Mouse (Mus musculus): ENCODE measurements around the gene Neurod2. TPM values are rescaled to one million over a fixed set of nuclear protein-coding genes. Genes with fewer than 3 reads are reported as not detected.

Gene Neurod2
- polyA plus RNA-seq, 1 experiment from 2014 or later, result not detected

DNA sequence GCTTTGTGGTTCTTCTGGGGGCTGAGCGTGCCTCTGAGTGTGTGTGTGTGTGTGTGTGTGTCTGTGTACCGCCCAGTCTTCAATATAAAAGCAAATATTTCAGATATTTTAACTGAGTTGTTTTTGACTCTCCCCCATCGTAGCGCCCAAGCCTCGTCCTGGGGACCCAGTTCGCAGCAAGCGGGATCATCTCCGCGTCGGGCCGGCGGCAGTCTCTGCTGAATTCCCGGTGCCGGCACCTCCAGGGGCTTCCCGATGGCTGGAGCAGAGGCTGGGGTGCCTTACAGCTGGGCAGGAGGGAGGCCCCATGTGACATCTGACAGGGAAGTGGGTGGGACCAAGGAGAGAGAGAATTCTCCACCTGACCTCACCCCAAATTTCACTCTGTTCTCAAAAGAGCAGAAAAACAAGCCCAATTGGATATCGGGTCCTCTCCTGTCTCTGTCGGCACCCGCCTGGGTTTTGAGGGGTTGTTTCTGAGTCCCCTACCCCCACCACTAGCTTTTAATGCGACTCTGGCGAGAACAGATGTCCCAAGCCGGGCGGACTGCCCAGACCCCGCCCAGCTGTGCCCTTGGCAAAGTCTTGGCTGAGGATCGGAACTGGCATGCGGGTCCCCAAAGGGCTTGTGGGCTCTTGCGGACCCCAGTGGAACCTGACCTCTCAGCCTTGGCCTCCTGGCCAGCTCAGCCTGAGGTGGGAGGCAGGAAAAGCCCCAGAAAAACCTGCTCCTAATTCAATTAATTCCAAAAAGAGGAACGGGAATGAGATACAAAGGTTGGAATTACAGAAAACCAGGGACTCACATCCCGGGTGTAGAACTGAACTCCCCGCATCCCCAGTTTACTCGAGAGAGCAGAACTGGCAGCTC is 8.4 kb downstream of the Neurod2 start:
- no peak overlapping the region for H3K27ac ChIP-seq
- peaks cover 100% of the 10 kb centered on the region for H3K27me3 ChIP-seq
- no peaks in the 10 kb centered on the region for H3K4me1 ChIP-seq (replicated peaks)
- no peak overlapping the region for H3K9ac ChIP-seq
- DNase-seq (no peak), ATAC-seq (ENCODE audit: low read depth) (no peak)
- no peak overlapping the region for H3K4me3 ChIP-seq (replicated peaks)
- 2% methylated on average over 30 of the region's 30 CpGs for WGBS (ENCODE audit: insufficient replicate concordance)
- no peaks in the 10 kb centered on the region for H3K9me3 ChIP-seq (replicated peaks)
- no peaks in the 10 kb centered on the region for H3K36me3 ChIP-seq
- H3K4me2 ChIP-seq, result no peak overlapping the region

DNA sequence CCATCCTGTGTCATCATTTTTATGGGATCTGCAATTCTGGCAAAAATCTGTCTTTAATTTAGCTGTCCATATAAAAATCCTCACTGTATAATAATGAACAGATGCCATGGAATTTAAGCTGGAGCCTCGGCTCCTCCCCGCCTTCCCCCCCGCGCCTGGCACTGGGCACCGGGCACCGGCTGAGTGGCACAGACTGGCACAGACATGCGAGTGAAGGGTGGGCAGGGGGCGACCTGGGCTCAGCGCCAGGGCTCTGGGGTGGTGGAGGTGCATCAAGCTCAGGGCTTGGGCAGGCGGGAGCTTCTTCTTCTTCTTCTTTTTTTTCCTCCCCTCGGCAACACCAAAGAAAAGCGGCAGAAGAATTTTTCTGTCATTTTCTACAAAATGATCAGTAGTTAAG is 9.1 kb downstream of the Neurod2 start:
- DNase-seq, result no peak
- no peak overlapping the region for H3K4me3 ChIP-seq (replicated peaks)
- no peak overlapping the region for H3K9ac ChIP-seq
- H3K36me3 ChIP-seq, result no peaks in the 10 kb centered on the region
- WGBS (ENCODE audit: insufficient replicate concordance), result 18% methylated on average over 12 of the region's 12 CpGs
- H3K4me1 ChIP-seq (replicated peaks), result no peaks in the 10 kb centered on the region
- no peak overlapping the region for H3K4me2 ChIP-seq
- no peak for ATAC-seq (ENCODE audit: low read depth)
- peaks cover 100% of the 10 kb centered on the region for H3K27me3 ChIP-seq
- H3K27ac ChIP-seq, result no peak overlapping the region
- H3K9me3 ChIP-seq (replicated peaks), result no peaks in the 10 kb centered on the region

DNA sequence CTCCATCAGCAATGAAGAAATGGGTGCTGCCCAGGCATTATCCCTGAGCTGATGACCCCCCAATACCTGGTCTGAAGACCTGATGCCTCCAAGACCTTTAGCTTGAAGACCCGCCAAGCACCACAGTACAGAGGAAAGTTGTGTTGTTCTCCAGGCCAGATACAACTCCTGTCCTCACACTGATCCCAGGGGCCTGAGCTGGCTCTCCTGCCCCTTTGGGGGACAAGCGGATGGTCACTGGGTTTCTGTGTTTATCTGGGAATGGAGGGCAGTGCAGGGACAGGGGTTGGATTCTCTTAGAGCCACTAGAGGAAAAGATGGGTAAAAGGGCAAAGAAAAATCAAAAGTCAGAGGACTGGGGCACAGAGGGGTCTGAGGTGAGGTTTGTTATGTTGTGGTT is 9.5 kb downstream of the Neurod2 start:
- WGBS (ENCODE audit: insufficient replicate concordance), result 6% methylated on average over 2 of the region's 2 CpGs
- H3K36me3 ChIP-seq, result no peaks in the 10 kb centered on the region
- DNase-seq (no peak), ATAC-seq (ENCODE audit: low read depth) (no peak)
- no peaks in the 10 kb centered on the region for H3K9me3 ChIP-seq (replicated peaks)
- H3K27me3 ChIP-seq, result peaks cover 100% of the 10 kb centered on the region
- H3K4me1 ChIP-seq (replicated peaks), result no peaks in the 10 kb centered on the region
- H3K27ac ChIP-seq, result no peak overlapping the region
- H3K4me2 ChIP-seq, result no peak overlapping the region
- no peak overlapping the region for H3K9ac ChIP-seq
- no peak overlapping the region for H3K4me3 ChIP-seq (replicated peaks)

DNA sequence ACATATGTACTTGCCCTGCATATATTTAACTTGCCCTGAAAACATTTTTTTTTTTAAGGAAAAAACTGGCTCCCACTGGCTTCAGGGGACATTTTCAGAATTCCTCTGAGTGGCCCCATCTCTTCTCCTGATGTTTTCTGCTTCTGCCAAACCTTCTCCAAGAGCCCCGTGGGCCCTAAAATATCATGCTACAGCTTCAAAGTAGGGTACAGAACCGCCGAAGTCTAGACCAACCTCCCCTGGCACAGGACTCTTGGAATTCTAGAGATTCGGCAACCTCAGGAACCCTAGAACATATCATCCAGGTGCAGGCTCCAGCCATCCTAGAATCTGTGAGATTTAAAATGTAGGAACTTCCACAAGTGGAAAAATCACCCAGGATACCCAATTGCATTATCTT is 9.9 kb downstream of the Neurod2 start:
- 17% methylated on average over 4 of the region's 4 CpGs for WGBS (ENCODE audit: insufficient replicate concordance)
- H3K9ac ChIP-seq, result no peak overlapping the region
- H3K27ac ChIP-seq, result no peak overlapping the region
- ATAC-seq (ENCODE audit: low read depth) (no peak), DNase-seq (no peak)
- H3K4me3 ChIP-seq (replicated peaks), result no peak overlapping the region
- H3K4me1 ChIP-seq (replicated peaks), result no peaks in the 10 kb centered on the region
- no peaks in the 10 kb centered on the region for H3K9me3 ChIP-seq (replicated peaks)
- no peaks in the 10 kb centered on the region for H3K36me3 ChIP-seq
- no peak overlapping the region for H3K4me2 ChIP-seq
- H3K27me3 ChIP-seq, result peaks cover 99% of the 10 kb centered on the region

DNA sequence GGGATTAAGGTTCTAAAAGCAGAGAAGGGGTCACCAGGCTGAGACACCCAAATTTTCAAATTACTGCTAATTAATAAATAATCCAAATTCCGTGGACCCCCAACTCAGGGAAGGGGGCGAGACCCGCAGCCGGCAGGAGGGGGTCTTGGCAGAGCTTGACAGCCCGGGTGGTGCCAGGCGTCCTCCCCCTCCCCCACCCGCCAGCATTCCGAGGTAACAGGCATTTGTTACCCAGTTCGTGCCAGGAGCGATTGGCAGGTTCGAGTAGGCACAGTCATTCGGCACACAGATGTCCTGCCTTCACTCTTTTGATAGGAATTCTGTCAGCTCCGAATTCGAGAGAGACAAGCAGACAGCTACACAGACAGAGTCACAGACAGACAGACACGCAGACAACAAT is 10.3 kb downstream of the Neurod2 start:
- H3K9ac ChIP-seq, result no peak overlapping the region
- H3K9me3 ChIP-seq (replicated peaks), result no peaks in the 10 kb centered on the region
- 5% methylated on average over 15 of the region's 15 CpGs for WGBS (ENCODE audit: insufficient replicate concordance)
- H3K4me3 ChIP-seq (replicated peaks), result no peak overlapping the region
- H3K36me3 ChIP-seq, result no peaks in the 10 kb centered on the region
- no peak overlapping the region for H3K27ac ChIP-seq
- no peaks in the 10 kb centered on the region for H3K4me1 ChIP-seq (replicated peaks)
- no peak overlapping the region for H3K4me2 ChIP-seq
- no peak for ATAC-seq (ENCODE audit: low read depth)
- DNase-seq, result no peak
- H3K27me3 ChIP-seq, result peaks cover 99% of the 10 kb centered on the region

DNA sequence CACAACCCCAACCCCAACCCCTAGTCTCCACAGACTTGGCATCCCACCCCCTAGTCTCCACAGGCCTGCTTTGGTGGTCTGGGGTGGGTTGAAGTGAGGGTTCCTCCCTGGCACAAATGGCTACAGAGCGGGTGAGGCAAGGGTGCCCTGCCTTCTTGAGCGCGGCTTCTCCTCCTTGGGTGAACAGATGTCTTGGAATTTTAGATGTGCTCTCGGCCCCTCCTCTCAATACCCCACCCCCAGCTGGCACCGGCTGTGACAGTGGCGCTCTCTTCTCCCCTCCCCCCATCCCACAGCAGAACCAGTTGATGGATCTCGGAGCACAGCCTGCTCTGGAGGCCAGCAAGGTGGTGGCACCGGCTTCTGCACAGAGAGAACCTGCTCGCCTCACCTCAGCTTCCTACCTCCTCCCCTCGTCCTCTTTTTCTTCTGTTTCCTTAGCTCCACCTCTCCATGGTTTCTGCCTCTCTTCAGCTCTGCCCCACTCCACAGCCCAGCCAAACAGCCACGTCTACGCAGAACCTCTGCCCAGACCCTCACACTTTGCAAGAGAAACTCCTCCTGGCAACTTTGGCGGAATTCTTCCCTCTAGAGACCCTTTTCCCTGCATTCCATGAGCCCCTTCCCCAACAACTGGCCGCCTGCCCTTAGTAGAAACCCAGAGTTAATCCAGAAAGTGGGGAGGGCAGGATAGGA is 10.9 kb downstream of the Neurod2 start:
- DNase-seq (no peak), ATAC-seq (ENCODE audit: low read depth) (no peak)
- Histone ChIP-seq H3K36me3 (no peaks in the 10 kb centered on the region), H3K4me2 (no peak overlapping the region), H3K4me3 (replicated peaks) (no peak overlapping the region), H3K27me3 (peaks cover 98% of the 10 kb centered on the region), H3K27ac (no peak overlapping the region), H3K9ac (no peak overlapping the region), H3K4me1 (replicated peaks) (no peaks in the 10 kb centered on the region), H3K9me3 (replicated peaks) (no peaks in the 10 kb centered on the region)
- WGBS (ENCODE audit: insufficient replicate concordance), result 1% methylated on average over 14 of the region's 14 CpGs

DNA sequence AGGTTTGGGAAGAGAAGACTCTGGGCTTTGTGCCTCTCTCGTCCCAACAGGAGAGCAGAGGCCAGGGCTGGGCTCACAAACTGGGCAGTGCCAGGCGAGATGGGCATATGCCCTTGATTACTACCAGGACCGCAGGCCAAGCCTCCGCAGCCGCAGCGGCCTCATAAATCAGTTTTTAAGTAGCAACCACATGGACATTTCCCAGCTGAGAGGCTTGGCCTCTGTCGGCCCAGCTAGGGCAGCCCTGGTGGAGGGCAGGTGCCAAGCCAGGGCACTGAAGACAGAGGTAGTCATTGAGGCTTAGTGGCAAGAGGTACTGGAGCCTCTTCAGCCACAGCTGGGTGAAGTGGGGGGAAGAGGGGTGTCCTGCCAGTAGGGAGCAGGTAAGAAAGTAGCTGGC is 12.0 kb downstream of the Neurod2 start:
- ATAC-seq (ENCODE audit: low read depth), result no peak
- Histone ChIP-seq H3K9ac (no peak overlapping the region), H3K27me3 (peaks cover 95% of the 10 kb centered on the region), H3K27ac (no peak overlapping the region), H3K4me3 (replicated peaks) (no peak overlapping the region), H3K4me2 (no peak overlapping the region), H3K9me3 (replicated peaks) (no peaks in the 10 kb centered on the region), H3K4me1 (replicated peaks) (no peaks in the 10 kb centered on the region), H3K36me3 (no peaks in the 10 kb centered on the region)
- 9% methylated on average over 7 of the region's 7 CpGs for WGBS (ENCODE audit: insufficient replicate concordance)
- no peak for DNase-seq

DNA sequence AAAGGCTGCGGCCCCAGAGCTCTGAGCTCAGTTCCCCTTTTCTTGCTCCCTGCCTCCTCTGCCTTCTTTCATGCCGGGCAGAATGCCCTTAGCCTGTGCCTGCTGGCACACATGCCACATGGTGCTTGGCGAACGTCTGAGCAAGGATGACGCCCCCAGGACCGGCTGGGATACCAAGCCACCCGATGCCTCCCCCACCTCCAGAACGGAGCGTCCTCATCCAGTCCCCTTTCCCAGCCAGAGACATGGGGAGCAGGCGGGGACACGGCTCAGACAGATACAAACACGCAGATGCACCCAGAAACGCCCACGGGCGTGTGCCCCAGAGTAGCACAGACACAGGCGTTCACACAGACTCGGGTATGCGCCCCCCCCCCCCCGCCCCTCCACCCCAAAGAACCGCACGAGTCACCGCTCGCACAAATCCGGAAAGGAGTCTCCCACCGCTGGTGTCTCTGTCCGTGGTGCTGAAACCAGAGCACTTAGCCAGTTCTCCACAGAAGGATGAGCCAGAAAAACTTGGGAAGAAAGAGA is 15.6 kb downstream of the Neurod2 start:
- Histone ChIP-seq H3K9ac (no peak overlapping the region), H3K4me1 (replicated peaks) (no peaks in the 10 kb centered on the region), H3K4me3 (replicated peaks) (no peak overlapping the region), H3K9me3 (replicated peaks) (no peaks in the 10 kb centered on the region), H3K27me3 (peaks cover 78% of the 10 kb centered on the region), H3K27ac (no peak overlapping the region), H3K36me3 (no peaks in the 10 kb centered on the region), H3K4me2 (no peak overlapping the region)
- WGBS (ENCODE audit: insufficient replicate concordance), result 3% methylated on average over 26 of the region's 26 CpGs
- ATAC-seq (ENCODE audit: low read depth) (no peak), DNase-seq (peak; percentile 28)

DNA sequence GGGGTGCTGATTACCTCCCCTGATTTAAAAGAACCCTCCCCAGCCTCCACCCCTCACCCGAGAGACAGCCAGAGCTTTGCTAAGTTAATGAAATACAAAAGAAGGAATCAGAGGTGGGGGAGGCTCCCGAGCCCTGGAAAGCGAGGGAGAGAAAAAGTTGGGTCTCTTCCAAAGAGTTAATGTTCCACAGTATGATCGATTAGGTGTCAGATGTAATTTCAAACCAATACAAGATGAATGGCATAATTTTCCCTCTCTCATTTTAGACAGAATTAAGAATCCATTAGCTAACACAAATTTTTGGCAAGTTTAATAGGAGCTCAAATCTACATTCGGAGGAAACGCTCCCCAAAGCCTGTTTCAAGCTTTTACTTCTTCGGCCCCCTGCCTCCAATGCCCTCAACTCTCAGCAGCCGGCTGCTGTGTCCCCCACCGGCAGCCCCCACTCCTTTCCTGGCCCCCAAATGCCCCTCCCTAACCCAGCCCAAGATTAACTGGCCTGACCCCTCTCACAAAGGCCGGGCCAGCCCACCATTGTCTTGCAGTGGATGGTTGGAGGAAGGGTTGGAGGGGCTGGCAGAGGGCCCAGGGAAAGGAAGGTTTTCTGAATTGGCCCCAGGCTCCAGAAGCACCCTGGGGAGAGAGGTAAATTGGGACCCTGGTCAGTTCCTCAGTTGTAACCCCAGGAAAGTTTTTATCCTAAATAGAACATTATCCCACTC is 30.8 kb downstream of the Neurod2 start:
- Histone ChIP-seq H3K9ac (no peak overlapping the region), H3K27me3 (peaks cover 74% of the 10 kb centered on the region), H3K4me1 (replicated peaks) (peaks cover 15% of the 10 kb centered on the region), H3K27ac (no peak overlapping the region), H3K36me3 (no peaks in the 10 kb centered on the region), H3K9me3 (replicated peaks) (no peaks in the 10 kb centered on the region), H3K4me3 (replicated peaks) (no peak overlapping the region), H3K4me2 (0 out of 2 replicates have a peak overlapping the region, but pooled peaks have one; percentile 6)
- no peak for DNase-seq
- ATAC-seq (ENCODE audit: low read depth), result no peak
- WGBS (ENCODE audit: insufficient replicate concordance), result 23% methylated on average over 10 of the region's 10 CpGs

DNA sequence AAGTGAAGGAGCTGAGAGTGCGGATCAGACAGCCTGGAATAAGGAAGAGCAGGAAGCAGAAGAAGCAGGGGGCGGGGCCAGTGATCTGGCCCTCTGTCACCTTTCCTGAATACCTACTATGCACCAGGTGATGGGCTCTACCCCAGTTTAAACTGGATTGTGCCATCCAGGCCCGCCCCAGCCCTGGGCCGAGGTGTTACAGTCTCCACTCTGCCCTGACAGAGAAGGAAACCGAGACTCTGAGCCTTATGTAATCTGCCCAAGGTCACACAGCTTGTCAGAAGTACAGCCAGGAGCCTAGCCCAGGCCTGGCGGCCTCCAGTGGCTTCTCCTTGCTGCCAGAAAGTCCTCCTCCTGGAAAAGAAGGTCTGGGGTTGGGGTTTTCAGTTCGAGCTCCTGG is 31.7 kb downstream of the Neurod2 start:
- H3K4me1 ChIP-seq (replicated peaks), result peaks cover 15% of the 10 kb centered on the region
- DNase-seq (no peak), ATAC-seq (ENCODE audit: low read depth) (0 out of 2 replicates have a peak, but pooled peaks have one; percentile 12)
- H3K9me3 ChIP-seq (replicated peaks), result no peaks in the 10 kb centered on the region
- peaks cover 78% of the 10 kb centered on the region for H3K27me3 ChIP-seq
- peak overlapping the region; percentile 39; the same call in 1 of the 2 replicates for H3K27ac ChIP-seq
- H3K4me3 ChIP-seq (replicated peaks), result no peak overlapping the region
- no peaks in the 10 kb centered on the region for H3K36me3 ChIP-seq
- H3K4me2 ChIP-seq, result no peak overlapping the region
- no peak overlapping the region for H3K9ac ChIP-seq
- WGBS (ENCODE audit: insufficient replicate concordance), result 12% methylated on average over 7 of the region's 7 CpGs

DNA sequence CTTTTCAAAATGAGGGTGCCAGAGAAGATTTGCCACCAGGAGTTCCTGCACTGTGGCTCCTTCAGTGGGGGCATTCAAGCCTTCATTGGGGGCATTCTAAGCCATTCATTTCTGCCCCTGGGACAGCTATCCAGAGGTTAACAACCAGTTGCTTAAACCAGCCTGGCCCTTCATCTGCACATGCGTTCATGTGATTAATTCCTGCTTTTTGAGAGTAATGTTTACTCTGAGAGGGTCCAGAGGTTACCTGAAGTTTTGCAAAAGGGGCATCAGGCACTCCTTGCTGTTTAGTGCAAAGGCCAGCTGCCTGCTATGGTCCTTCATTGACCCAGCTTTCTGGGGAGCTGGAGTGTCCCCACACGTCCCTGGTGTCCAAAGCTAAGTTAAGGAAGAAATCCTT is 32.5 kb downstream of the Neurod2 start:
- Histone ChIP-seq H3K27me3 (peaks cover 81% of the 10 kb centered on the region), H3K9me3 (replicated peaks) (no peaks in the 10 kb centered on the region), H3K4me3 (replicated peaks) (no peak overlapping the region), H3K4me1 (replicated peaks) (peaks cover 15% of the 10 kb centered on the region), H3K4me2 (no peak overlapping the region), H3K9ac (no peak overlapping the region), H3K36me3 (no peaks in the 10 kb centered on the region), H3K27ac (peak overlapping the region; percentile 6; the same call in 1 of the 2 replicates)
- 27% methylated on average over 2 of the region's 2 CpGs for WGBS (ENCODE audit: insufficient replicate concordance)
- ATAC-seq (ENCODE audit: low read depth) (no peak; the same call in 1 of the 2 replicates), DNase-seq (no peak)
